Mouse (Mus musculus) ES-E14 (cell line): ENCODE data around the gene Kif23.

Source experiments
- CHD2 ChIP-seq: IDR thresholded peaks from 2 replicates; pipeline ENCODE4 v1.6.1; 2014; ENCODE audit warnings: mild to moderate bottlenecking, low read depth, low read length, inconsistent platforms
- HCFC1 ChIP-seq: IDR thresholded peaks from 2 replicates; pipeline ENCODE4 v1.6.1; 2012; ENCODE audit warnings: low read length, inconsistent platforms, borderline replicate concordance; ENCODE audit not compliant: insufficient read depth
- ZC3H11A ChIP-seq: IDR thresholded peaks from 2 replicates; pipeline ENCODE4 v1.6.1; 2012; ENCODE audit warnings: low read depth, mild to moderate bottlenecking, inconsistent platforms, low read length, borderline replicate concordance
- ZNF384 ChIP-seq: IDR thresholded peaks from 2 replicates; pipeline ENCODE4 v1.6.1; 2012; ENCODE audit warnings: low read depth, low read length, inconsistent platforms

DNA sequence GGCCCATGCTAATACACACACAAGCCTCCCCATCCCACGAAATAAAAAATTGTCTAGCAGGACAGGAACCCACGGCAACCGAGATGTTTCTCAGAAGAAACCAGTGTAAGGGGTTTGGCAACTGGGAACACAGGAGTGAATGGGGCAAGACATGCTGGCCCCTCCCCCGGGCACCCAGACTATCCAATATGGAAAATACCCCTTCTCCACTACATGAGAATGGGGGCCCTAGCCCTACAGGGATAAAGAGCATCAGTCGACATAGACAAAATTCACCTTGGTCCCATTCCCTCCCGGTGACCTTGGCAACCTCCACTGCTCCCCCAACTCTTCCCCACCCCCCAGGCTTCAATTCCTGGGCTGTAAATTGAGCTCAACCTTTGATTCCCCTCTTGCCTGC is 74.7 kb downstream of the Kif23 start:
- TF ChIP-seq HCFC1 (no peak), CHD2 (no peak), ZNF384 (no peak), ZC3H11A (no peak)
